17 mouse cellular contexts compared by ENCODE assay signal in the genomic region with DNA sequence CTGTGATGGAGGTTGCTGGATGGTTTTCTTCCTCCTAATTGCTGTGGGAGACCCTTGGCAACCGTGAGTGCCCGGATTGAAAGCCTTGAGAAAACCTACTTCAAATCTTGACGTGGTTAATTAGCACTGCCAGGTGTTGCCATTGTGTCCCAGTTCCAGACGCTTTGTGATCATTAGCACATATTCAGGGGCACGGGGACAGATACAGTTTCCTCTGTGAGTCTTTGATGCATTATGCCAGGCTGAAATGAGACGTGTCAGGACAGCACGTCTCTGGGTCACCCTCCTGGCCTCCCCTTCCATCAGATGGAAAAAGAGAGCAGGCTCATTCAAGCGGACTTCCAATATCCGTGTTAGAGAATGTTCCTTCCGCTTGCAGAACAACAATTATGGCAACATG.
DNase-seq lines count a peak whose midpoint lies in the region; ATAC-seq lines count a peak whose summit lies in the region.
"Had no signal": no experiment of that assay in that cellular context is flagged by ENCODE, and none has a peak within 500 bp of the region (broad histone marks: within the 10 kb centered on the region; RNA-seq: fewer than 3 reads in every experiment).

No protein-coding gene starts in this region.

- H3K27me3 ChIP-seq in kidney, embryonic 15.5 days: no peaks in the 10 kb centered on the region
- H3K27me3 ChIP-seq in embryonic facial prominence, embryonic 15.5 days: no peaks in the 10 kb centered on the region
- H3K27me3 ChIP-seq in hindbrain, embryonic 15.5 days: no peaks in the 10 kb centered on the region
- H3K27me3 ChIP-seq in liver, embryonic 11.5 days (replicated peaks; ENCODE audit: control insufficient read depth, insufficient read depth, low read length): no peaks in the 10 kb centered on the region
- H3K27me3 ChIP-seq: intestine, embryonic 15.5 days; limb, embryonic 12.5 days had no signal

- no peak for DNase-seq in kidney, adult 8-10 months
- peak; percentile 52 for DNase-seq in retina, embryonic 14.5 days (ENCODE audit: low spot score)
- DNase-seq in liver, embryonic 11.5 days (ENCODE audit: low spot score): no peak
- DNase-seq in spleen, adult 12 weeks (ENCODE audit: low spot score): no peak
- DNase-seq: adrenal gland, adult 8-10 months; cerebellum, postnatal 10 days; heart, adult 11 months; kidney, postnatal 4 days; layer of hippocampus, postnatal 36 days; lung, postnatal 4 days; spleen, adult 18-20 months had no signal

- H3K4me2 ChIP-seq in kidney, embryonic 15.5 days: no peak overlapping the region
- H3K4me2 ChIP-seq in embryonic facial prominence, embryonic 15.5 days (replicated peaks): no peak overlapping the region
- no peak overlapping the region for H3K4me2 ChIP-seq in hindbrain, embryonic 15.5 days
- no peak overlapping the region for H3K4me2 ChIP-seq in liver, embryonic 11.5 days
- H3K4me2 ChIP-seq: intestine, embryonic 15.5 days; limb, embryonic 12.5 days had no signal

- no peak overlapping the region for H3K27ac ChIP-seq in kidney, embryonic 15.5 days
- no peak overlapping the region for H3K27ac ChIP-seq in embryonic facial prominence, embryonic 15.5 days (replicated peaks)
- H3K27ac ChIP-seq in hindbrain, embryonic 15.5 days (replicated peaks): no peak overlapping the region
- H3K27ac ChIP-seq in liver, embryonic 11.5 days (ENCODE audit: low read depth, low read length): no peak overlapping the region
- H3K27ac ChIP-seq: intestine, embryonic 15.5 days; limb, embryonic 12.5 days had no signal

- H3K36me3 ChIP-seq in kidney, embryonic 15.5 days: no peaks in the 10 kb centered on the region
- no peaks in the 10 kb centered on the region for H3K36me3 ChIP-seq in embryonic facial prominence, embryonic 15.5 days
- H3K36me3 ChIP-seq in hindbrain, embryonic 15.5 days: no peaks in the 10 kb centered on the region
- H3K36me3 ChIP-seq in liver, embryonic 11.5 days (ENCODE audit: control insufficient read depth, insufficient read depth, low read length): no peaks in the 10 kb centered on the region
- H3K36me3 ChIP-seq: intestine, embryonic 15.5 days; limb, embryonic 12.5 days had no signal

- WGBS in kidney, embryonic 15.5 days: 34% methylated on average over 10 of the region's 10 CpGs
- 43% methylated on average over 10 of the region's 10 CpGs for WGBS in embryonic facial prominence, embryonic 15.5 days
- WGBS in hindbrain, embryonic 15.5 days: 28% methylated on average over 10 of the region's 10 CpGs
- 74% methylated on average over 10 of the region's 10 CpGs for WGBS in liver, embryonic 11.5 days

- 0 out of 2 replicates have a peak, but pooled peaks have one; percentile 16 for ATAC-seq in kidney, embryonic 15.5 days (replicated peaks; ENCODE audit: low FRiP score)
- ATAC-seq in embryonic facial prominence, embryonic 15.5 days (ENCODE audit: insufficient number of reproducible peaks, low FRiP score, low TSS enrichment, low read depth): peak; percentile 60; the same call in 1 of the 2 replicates
- ATAC-seq in hindbrain, embryonic 15.5 days (ENCODE audit: low FRiP score, low read depth): peak; percentile 71
- ATAC-seq in liver, embryonic 11.5 days (replicated peaks; ENCODE audit: low FRiP score): no peak
- ATAC-seq: intestine, embryonic 15.5 days had no signal

- H3K4me1 ChIP-seq in kidney, embryonic 15.5 days: peaks cover 10% of the 10 kb centered on the region
- 0 out of 2 replicates have a peak, but pooled peaks cover 6% of the 10 kb centered on the region for H3K4me1 ChIP-seq in embryonic facial prominence, embryonic 15.5 days
- H3K4me1 ChIP-seq in hindbrain, embryonic 15.5 days (replicated peaks): peaks cover 6% of the 10 kb centered on the region
- H3K4me1 ChIP-seq in liver, embryonic 11.5 days (replicated peaks; ENCODE audit: control insufficient read depth, insufficient read depth, low read length): no peaks in the 10 kb centered on the region

- H3K9me3 ChIP-seq in kidney, embryonic 15.5 days (replicated peaks): no peaks in the 10 kb centered on the region
- no peaks in the 10 kb centered on the region for H3K9me3 ChIP-seq in embryonic facial prominence, embryonic 15.5 days (replicated peaks)
- H3K9me3 ChIP-seq in hindbrain, embryonic 15.5 days: no peaks in the 10 kb centered on the region
- no peaks in the 10 kb centered on the region for H3K9me3 ChIP-seq in liver, embryonic 11.5 days (ENCODE audit: control insufficient read depth, low read length)
- H3K9me3 ChIP-seq: intestine, embryonic 15.5 days; limb, embryonic 12.5 days had no signal

- H3K4me3 ChIP-seq in kidney, embryonic 15.5 days (replicated peaks): no peak overlapping the region
- H3K4me3 ChIP-seq in embryonic facial prominence, embryonic 15.5 days (replicated peaks): no peak overlapping the region
- H3K4me3 ChIP-seq in hindbrain, embryonic 15.5 days: no peak overlapping the region
- H3K4me3 ChIP-seq in liver, embryonic 11.5 days (ENCODE audit: low read depth, low read length): no peak overlapping the region
- H3K4me3 ChIP-seq: intestine, embryonic 15.5 days; limb, embryonic 12.5 days; myocyte had no signal

- no peak overlapping the region for H3K9ac ChIP-seq in kidney, embryonic 15.5 days
- no peak overlapping the region for H3K9ac ChIP-seq in embryonic facial prominence, embryonic 15.5 days
- H3K9ac ChIP-seq in hindbrain, embryonic 15.5 days: no peak overlapping the region
- no peak overlapping the region for H3K9ac ChIP-seq in liver, embryonic 11.5 days (ENCODE audit: low read depth, low read length)
- H3K9ac ChIP-seq: intestine, embryonic 15.5 days; limb, embryonic 12.5 days had no signal
